Mouse (Mus musculus) MN1 (cell line): ENCODE measurements around the gene Ebf1.
"Not testable (repeated sequence)": the region's sequence is repeated elsewhere in the genome, so short reads cannot be mapped to it uniquely, and the experiment has no call there.

Experiments used
- DNase-seq: peaks from one replicate; pipeline ENCODE4 v3.0.0-alpha.2; 2016; ENCODE audit warnings: low spot score

Ebf1 gene

GRCm38 (mm10) chr11:44616788-44617712 is at the start of gene Ebf1:
Gene Ebf1 (plus strand): TSS chr11:44617317.
- DNase-seq, result no peak

GRCm38 (mm10) chr11:44570336-44570735 is 46.8 kb upstream of the Ebf1 start:
- not testable (repeated sequence) for DNase-seq

DNA sequence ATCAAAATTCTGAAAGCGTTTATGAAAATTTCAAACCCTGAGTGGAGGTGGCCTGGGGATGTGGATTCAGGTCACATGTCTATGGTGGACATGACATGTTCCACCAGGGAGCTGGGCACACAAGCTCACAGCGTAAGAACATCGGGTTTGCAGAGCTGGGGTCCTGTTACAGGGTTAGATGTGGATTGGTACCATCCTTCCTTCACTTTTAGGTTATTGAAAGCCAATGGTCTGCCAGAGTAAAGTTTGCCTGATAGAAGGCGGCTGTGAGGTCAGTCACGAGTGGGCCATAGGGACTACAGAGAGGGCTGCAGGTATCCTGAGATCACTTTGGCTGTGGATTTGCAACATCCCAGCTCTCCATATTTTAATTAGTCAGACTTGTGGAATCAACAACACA is 44.3 kb upstream of the Ebf1 start:
- DNase-seq, result no peak

DNA sequence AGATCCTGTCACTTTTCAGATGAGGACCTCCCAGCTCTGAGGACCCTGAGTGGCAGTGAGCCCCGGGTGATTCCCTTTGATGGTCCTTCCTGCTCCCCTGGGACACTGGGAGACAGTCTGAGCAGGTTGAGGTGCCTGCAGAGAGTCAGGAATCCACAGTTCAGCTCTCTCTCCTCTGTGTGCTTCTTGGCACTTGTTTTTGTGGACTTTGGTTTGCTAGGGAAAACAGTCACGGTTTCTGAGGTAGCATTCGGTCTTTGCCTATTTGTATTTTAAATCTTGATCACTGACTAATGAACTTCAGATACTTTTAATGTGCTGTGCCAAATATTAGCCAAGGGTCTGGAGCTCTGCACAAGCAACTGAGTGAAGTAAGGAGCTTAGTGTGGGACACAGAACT is 43.7 kb upstream of the Ebf1 start:
- DNase-seq, result no peak

GRCm38 (mm10) chr11:44574391-44574790 is 42.7 kb upstream of the Ebf1 start:
- no peak for DNase-seq

DNA sequence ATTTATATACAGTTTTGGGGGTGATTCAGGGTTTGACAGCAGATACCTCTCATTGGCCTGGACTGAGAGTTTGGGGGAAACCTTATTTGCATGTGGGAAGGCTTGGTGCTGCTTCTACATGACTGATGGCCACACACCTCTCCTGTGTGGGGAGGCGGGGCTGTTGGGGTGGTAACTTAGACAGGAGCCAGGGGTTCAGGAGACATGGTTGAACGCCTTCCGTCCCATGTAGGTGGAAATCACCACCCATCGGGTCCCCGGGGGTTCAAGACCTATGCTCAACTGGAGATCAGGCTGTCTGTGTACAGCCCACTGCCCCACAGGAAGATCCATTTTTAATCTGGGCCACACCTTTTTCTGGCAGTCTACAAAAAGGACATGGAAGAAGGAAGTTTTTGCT is 42.3 kb upstream of the Ebf1 start:
- DNase-seq, result no peak

- no peak for DNase-seq
Observed at GRCm38 (mm10) chr11:44577911-44578310, 39.2 kb upstream of the Ebf1 start.

GRCm38 (mm10) chr11:44581277-44581683 is 35.8 kb upstream of the Ebf1 start:
- DNase-seq, result peak; percentile 49

DNA sequence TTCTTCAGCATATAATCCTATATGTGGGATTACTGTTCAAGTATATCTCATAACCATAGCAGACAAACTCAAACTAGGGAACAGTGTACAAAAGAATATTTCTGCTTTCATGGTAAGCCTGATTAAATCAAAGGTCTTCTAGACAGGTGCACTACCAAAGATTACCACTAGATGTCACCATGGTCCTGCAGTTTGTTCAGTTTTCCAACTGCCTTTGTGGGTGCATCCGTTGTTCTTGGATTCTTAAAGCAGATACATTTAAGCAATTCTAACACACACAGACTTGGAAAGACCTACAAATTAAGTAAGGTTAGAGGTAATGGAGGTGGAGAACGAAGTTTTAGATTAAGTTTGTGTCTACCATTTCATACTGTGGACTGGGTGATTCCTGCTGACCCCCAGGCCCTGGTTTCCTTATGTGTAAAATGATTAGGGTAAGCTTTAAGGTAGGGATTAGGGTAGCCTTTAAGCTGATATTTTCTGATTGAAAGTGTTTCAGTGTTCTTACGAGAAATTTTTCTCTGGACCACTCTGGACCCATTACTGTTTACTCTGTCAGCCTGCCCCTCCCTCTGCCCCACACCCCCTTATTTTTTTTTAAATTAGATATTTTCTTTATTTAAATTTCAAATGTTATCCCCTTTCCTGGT is 30.9 kb upstream of the Ebf1 start:
- DNase-seq, result peak; percentile 88

- no peak for DNase-seq
Observed at GRCm38 (mm10) chr11:44593016-44593415, 24.1 kb upstream of the Ebf1 start.

DNA sequence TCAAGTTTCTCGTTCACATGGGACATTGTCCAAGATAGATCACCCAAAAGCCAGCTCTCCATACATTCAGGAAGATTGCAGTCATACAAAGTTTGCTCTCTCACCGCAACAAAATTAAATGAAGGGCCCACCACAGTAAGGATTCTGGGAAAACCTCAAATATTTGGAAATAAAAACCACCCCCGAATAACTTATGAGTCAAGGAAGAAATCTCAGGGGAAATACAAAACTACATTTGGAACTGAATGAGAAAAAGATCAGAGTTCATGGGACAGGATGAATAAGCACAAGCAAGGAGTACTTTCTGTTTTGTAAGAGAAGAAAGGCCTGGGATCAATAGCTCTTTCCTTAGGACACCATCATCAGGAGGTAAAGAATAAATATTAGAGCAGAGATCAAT is 22.3 kb upstream of the Ebf1 start:
- DNase-seq, result no peak

DNA sequence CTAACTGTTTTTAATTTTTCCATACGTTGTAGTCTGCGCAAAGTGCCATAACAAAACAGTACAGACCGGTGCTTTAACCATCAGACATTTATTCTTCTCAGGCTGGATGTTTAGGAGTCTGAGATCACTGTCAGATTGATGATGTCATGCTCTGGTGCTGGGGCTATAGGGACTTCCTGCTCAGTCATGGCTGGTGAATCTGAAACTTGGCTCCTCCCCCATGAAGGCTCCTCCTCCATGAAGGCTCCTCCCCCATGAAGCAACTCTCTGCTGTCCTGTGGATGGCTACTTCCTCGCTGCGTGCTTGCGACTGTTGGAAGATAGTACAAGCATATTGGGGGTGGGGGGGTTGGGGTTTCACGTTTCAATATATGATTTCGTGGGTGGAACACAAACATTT is 10.2 kb upstream of the Ebf1 start:
- DNase-seq, result no peak

- DNase-seq, result no peak
Observed at GRCm38 (mm10) chr11:44608646-44609045, 8.5 kb upstream of the Ebf1 start.

DNA sequence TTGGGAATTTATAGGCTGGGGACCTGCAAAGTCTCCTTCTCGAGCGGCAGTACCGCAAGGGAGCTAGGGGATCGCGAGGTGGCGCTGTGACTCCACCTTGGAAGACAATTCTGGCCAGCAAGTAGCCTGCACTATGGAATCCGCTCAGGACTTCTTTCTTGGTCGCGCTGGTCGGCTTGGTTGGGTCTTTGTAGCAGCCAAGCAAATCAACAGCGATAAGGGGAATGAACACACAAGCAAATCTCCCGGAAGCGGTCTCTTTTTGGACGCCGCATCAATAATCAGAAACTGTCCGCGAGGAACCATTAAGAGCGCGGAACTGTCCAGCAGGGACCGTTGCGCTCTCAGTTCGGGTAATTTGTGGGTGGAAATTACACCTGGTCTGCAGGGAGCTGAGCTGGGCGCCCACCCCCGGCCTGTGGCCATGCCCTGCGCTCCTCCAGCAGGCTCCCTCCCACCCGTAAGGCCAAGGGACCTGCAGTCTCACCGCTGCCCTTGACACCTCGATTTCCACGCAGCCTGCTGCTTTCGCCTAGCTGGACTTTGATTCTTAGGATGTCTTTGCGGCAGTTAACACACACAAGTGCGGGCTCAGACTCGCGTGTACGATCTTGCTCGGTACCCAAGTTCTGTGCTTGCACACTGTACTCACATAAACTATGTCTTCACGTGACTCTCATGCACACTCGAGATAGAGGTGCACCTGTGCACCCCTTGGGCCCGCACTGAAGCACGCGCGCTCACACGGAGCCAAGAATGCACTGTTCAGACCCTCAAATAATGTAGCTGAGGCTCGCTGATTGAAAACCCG is 5.9 kb upstream of the Ebf1 start:
- DNase-seq, result peak; percentile 36

- DNase-seq, result no peak
Observed at GRCm38 (mm10) chr11:44612156-44612555, 5.0 kb upstream of the Ebf1 start.

DNA sequence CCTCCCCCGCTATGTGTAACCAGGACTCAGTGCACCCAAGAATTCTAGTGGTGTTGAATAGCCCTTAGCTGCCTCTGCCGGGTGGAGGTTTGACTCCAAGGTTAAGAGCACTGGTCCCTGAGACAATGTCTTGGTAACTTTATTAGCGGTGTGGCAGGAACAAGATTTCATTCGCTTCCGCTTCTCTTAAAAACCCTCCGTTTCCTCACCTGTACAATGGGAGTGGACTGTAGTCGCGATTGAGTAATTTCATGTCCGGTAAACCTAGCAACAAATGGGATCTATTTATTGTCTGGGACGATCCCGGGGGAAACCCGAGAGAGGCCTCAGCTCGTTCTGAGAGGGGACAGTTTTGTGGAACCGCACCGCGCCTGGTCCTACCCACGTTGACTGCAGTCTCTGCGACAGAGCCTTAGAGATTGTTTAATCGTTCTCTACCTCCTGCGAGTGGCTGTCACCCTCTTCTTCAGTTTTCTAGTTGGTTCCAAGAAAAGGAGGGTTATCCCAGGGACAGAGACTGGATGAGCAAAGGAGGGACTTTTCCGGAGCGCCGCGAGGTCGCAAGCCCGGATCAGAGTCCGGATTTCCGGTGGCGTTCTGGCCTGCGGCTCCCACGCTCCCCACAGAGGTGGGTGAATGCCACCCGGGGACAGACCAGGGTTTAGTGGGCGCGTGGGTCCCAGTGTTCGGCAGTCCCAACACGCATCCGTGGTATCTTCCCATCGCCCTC is 4.3 kb upstream of the Ebf1 start:
- DNase-seq, result no peak

- DNase-seq, result no peak
Observed at GRCm38 (mm10) chr11:44613411-44614180, 3.5 kb upstream of the Ebf1 start.

- no peak for DNase-seq
Observed at GRCm38 (mm10) chr11:44616078-44616787, 884 bp upstream of the Ebf1 start.

DNA sequence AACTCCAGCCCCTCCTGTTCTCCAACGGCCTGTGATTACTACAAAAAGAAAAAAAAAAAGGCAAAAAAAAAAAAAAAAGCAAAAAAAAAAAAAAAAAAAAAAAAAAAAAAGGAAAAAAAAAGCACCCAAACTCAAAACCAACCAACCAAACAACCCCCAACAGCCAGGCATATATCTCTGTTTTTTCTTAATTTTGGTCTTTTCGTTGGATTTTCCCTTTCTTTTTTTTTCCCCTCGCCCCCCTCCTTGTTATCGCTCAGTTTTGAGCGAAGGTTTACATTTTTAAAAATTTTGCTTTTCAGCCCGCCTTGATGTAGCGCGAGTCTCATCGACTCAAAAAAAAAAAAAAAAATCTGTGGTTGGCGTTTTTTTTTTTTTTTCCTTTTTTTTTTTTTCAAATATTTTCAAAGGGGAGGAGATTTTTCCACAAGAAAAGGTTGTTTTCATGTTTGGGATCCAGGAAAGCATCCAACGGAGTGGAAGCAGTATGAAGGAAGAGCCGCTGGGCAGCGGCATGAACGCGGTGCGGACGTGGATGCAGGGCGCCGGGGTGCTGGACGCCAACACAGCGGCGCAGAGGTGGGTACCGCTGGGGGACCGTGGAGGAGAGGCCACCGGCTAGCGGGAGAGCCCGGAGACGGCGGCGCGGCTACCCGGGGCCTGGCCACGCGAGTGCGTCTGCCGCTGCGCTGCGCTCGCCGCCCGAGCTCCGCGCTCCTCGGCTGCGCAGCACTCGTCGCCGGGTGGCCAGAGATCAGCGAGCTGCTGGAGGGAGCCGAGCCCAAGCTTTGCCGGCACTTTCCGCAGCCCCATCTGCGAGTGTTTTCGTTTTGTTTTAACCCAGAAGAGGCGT is 843 bp downstream of the Ebf1 start:
- DNase-seq, result no peak
